ENCODE assay signal across 19 mouse cellular contexts in genomic region chr4:150144242-150144641, GRCm38 (mm10). TPM values are rescaled to one million over a fixed set of nuclear protein-coding genes. Genes with fewer than 3 reads are reported as not detected.
DNase-seq lines count a peak whose midpoint lies in the region; ATAC-seq and TF ChIP-seq lines count a peak whose summit lies in the region.
"Had no signal": no experiment of that assay in that cellular context is flagged by ENCODE, and none has a peak within 500 bp of the region (broad histone marks: within the 10 kb centered on the region; RNA-seq: fewer than 3 reads in every experiment).

No protein-coding gene starts in this region.

- no peak for DNase-seq in lung, adult 2 months
- peak; percentile 93 for DNase-seq in R1 (ENCODE audit: low read depth, low spot score)
- no peak for DNase-seq in ovary, postnatal 14 days (ENCODE audit: low spot score)
- DNase-seq in thymus, postnatal 14 days: no peak
- DNase-seq: adrenal gland, adult 8-10 months; cerebellum, adult 8-10 months; kidney, adult 2 months; thymus, adult 18-20 months had no signal

- H3K4me1 ChIP-seq in lung, embryonic 15.5 days: no peaks in the 10 kb centered on the region
- H3K4me1 ChIP-seq in lung, adult 2 months (ENCODE audit: control insufficient read depth, insufficient read depth, low read length): no peaks in the 10 kb centered on the region
- H3K4me1 ChIP-seq in intestine, postnatal 0 days (replicated peaks; ENCODE audit: control insufficient read depth, insufficient read depth, low read length): no peaks in the 10 kb centered on the region
- no peaks in the 10 kb centered on the region for H3K4me1 ChIP-seq in stomach, embryonic 15.5 days
- no peaks in the 10 kb centered on the region for H3K4me1 ChIP-seq in kidney, embryonic 14.5 days (ENCODE audit: control insufficient read depth, insufficient read depth, low read length)
- H3K4me1 ChIP-seq: midbrain, embryonic 15.5 days had no signal

- no peak for ATAC-seq in lung, embryonic 15.5 days (ENCODE audit: borderline replicate concordance, extremely low read depth, low FRiP score, low TSS enrichment)
- peak; percentile 64 for ATAC-seq in intestine, postnatal 0 days
- ATAC-seq in stomach, embryonic 15.5 days (ENCODE audit: insufficient read depth, low FRiP score, low read depth): peak; percentile 48; the same call in 1 of the 2 replicates
- ATAC-seq in kidney, embryonic 14.5 days (ENCODE audit: low FRiP score, low TSS enrichment): no peak
- ATAC-seq: midbrain, embryonic 15.5 days; Patski had no signal

- H3K27ac ChIP-seq in lung, embryonic 15.5 days: no peak overlapping the region
- no peak overlapping the region for H3K27ac ChIP-seq in intestine, postnatal 0 days (ENCODE audit: low read depth, low read length)
- no peak overlapping the region for H3K27ac ChIP-seq in stomach, embryonic 15.5 days
- no peak overlapping the region for H3K27ac ChIP-seq in kidney, embryonic 14.5 days (ENCODE audit: low read depth, low read length)
- H3K27ac ChIP-seq: hindbrain, embryonic 14.5 days; left cerebral cortex, adult 2 months; midbrain, embryonic 15.5 days had no signal

- WGBS in lung, embryonic 15.5 days: 20% methylated on average over 12 of the region's 12 CpGs
- WGBS in lung, adult 2 months: 32% methylated on average over 12 of the region's 12 CpGs
- WGBS in intestine, postnatal 0 days: 27% methylated on average over 12 of the region's 12 CpGs
- 26% methylated on average over 12 of the region's 12 CpGs for WGBS in stomach, embryonic 15.5 days
- 22% methylated on average over 12 of the region's 12 CpGs for WGBS in kidney, embryonic 14.5 days

- H3K36me3 ChIP-seq in lung, embryonic 15.5 days: no peaks in the 10 kb centered on the region
- no peaks in the 10 kb centered on the region for H3K36me3 ChIP-seq in intestine, postnatal 0 days (ENCODE audit: control insufficient read depth, insufficient read depth)
- no peaks in the 10 kb centered on the region for H3K36me3 ChIP-seq in stomach, embryonic 15.5 days
- no peaks in the 10 kb centered on the region for H3K36me3 ChIP-seq in kidney, embryonic 14.5 days (ENCODE audit: control insufficient read depth, insufficient read depth, low read length)
- H3K36me3 ChIP-seq: midbrain, embryonic 15.5 days had no signal

- no peaks in the 10 kb centered on the region for H3K27me3 ChIP-seq in lung, embryonic 15.5 days
- no peaks in the 10 kb centered on the region for H3K27me3 ChIP-seq in intestine, postnatal 0 days (replicated peaks; ENCODE audit: control insufficient read depth, insufficient read depth, low read length)
- H3K27me3 ChIP-seq in stomach, embryonic 15.5 days (replicated peaks): no peaks in the 10 kb centered on the region
- H3K27me3 ChIP-seq in kidney, embryonic 14.5 days (ENCODE audit: control insufficient read depth, insufficient read depth, low read length): no peaks in the 10 kb centered on the region
- H3K27me3 ChIP-seq: midbrain, embryonic 15.5 days; Patski had no signal

- H3K4me3 ChIP-seq in lung, embryonic 15.5 days: no peak overlapping the region
- H3K4me3 ChIP-seq in lung, adult 2 months (replicated peaks; ENCODE audit: extremely low read depth, low read depth, low read length): no peak overlapping the region
- H3K4me3 ChIP-seq in intestine, postnatal 0 days (ENCODE audit: low read depth, low read length): no peak overlapping the region
- H3K4me3 ChIP-seq in stomach, embryonic 15.5 days (replicated peaks): no peak overlapping the region
- no peak overlapping the region for H3K4me3 ChIP-seq in kidney, embryonic 14.5 days (ENCODE audit: low read length)
- H3K4me3 ChIP-seq: left cerebral cortex, adult 2 months; midbrain, embryonic 15.5 days had no signal

- 0 out of 2 replicates have a peak overlapping the region, but pooled peaks have one; percentile 11 for H3K4me2 ChIP-seq in lung, embryonic 15.5 days
- 0 out of 2 replicates have a peak overlapping the region, but pooled peaks have one; percentile 24 for H3K4me2 ChIP-seq in intestine, postnatal 0 days (replicated peaks; ENCODE audit: low read depth)
- H3K4me2 ChIP-seq in stomach, embryonic 15.5 days: peak overlapping the region; percentile 22; the same call in 1 of the 2 replicates
- H3K4me2 ChIP-seq in kidney, embryonic 14.5 days (replicated peaks; ENCODE audit: low read depth, low read length): no peak overlapping the region
- H3K4me2 ChIP-seq: hindbrain, embryonic 14.5 days; midbrain, embryonic 15.5 days had no signal

- TF ChIP-seq CTCF in lung, adult 2 months (IDR thresholded peaks at IDR 0.05; ENCODE audit: insufficient read depth, low read length): no peak
- TF ChIP-seq CTCF in intestine, postnatal 0 days (IDR thresholded peaks at IDR 0.05; ENCODE audit: low read depth): no peak

- no peak overlapping the region for H3K9ac ChIP-seq in lung, embryonic 15.5 days
- no peak overlapping the region for H3K9ac ChIP-seq in intestine, postnatal 0 days (ENCODE audit: low read depth, low read length)
- no peak overlapping the region for H3K9ac ChIP-seq in stomach, embryonic 15.5 days
- H3K9ac ChIP-seq in kidney, embryonic 14.5 days (ENCODE audit: low read depth, low read length): no peak overlapping the region
- H3K9ac ChIP-seq: hindbrain, embryonic 14.5 days; midbrain, embryonic 15.5 days had no signal

- TF ChIP-seq POLR2A in lung, adult 2 months (IDR thresholded peaks at IDR 0.05; ENCODE audit: borderline replicate concordance, extremely low read depth, low read depth, low read length): no peak

- H3K9me3 ChIP-seq in lung, embryonic 15.5 days: no peaks in the 10 kb centered on the region; the same call in 1 of the 2 replicates
- H3K9me3 ChIP-seq in intestine, postnatal 0 days (ENCODE audit: control insufficient read depth): no peaks in the 10 kb centered on the region
- H3K9me3 ChIP-seq in stomach, embryonic 15.5 days: no peaks in the 10 kb centered on the region
- H3K9me3 ChIP-seq in kidney, embryonic 14.5 days (ENCODE audit: control insufficient read depth, low read length): no peaks in the 10 kb centered on the region
- H3K9me3 ChIP-seq: midbrain, embryonic 15.5 days had no signal

RNA-seq across cellular contexts. Expression of gene Slc2a7, which starts 4.5 kb away (rescaled TPM):
- not detected in 2 replicates for polyA plus RNA-seq in lung, embryonic 15.5 days (2015; fragmentation: Nextera tagmentation; extraction: Ambion mirVana)
- not detected in 2 replicates for polyA plus RNA-seq in lung, adult 2 months (2012; rRNA removed)
- 7.0 and 8.2 TPM in 2 replicates for polyA plus RNA-seq in intestine, postnatal 0 days (2015; fragmentation: Nextera tagmentation; extraction: Ambion mirVana)
- polyA plus RNA-seq in stomach, embryonic 15.5 days (2015; fragmentation: Nextera tagmentation; extraction: Ambion mirVana): 0.08 and 0.15 TPM in 2 replicates
- not detected in 2 replicates for polyA plus RNA-seq in kidney, embryonic 14.5 days (2014; fragmentation: Nextera tagmentation; extraction: Ambion mirVana)
- polyA plus RNA-seq: heart, embryonic 16.5 days; hindbrain, embryonic 14.5 days; midbrain, embryonic 15.5 days; neural tube, embryonic 11.5 days; Patski had no signal

RNA-seq across cellular contexts. Expression of gene Slc2a5, which starts 25.2 kb away (rescaled TPM):
- polyA plus RNA-seq in lung, embryonic 15.5 days (2015; fragmentation: Nextera tagmentation; extraction: Ambion mirVana): 0.54 and 0.65 TPM in 2 replicates
- polyA plus RNA-seq in lung, adult 2 months (2012; rRNA removed): 0.66 and 4.5 TPM in 2 replicates
- 23.8 and 26.9 TPM in 2 replicates for polyA plus RNA-seq in intestine, postnatal 0 days (2015; fragmentation: Nextera tagmentation; extraction: Ambion mirVana)
- 1.6 and 2.4 TPM in 2 replicates for polyA plus RNA-seq in stomach, embryonic 15.5 days (2015; fragmentation: Nextera tagmentation; extraction: Ambion mirVana)
- 0.91 and 2.2 TPM in 2 replicates for polyA plus RNA-seq in kidney, embryonic 14.5 days (2014; fragmentation: Nextera tagmentation; extraction: Ambion mirVana)
- polyA plus RNA-seq: Patski had no signal

RNA-seq across cellular contexts. Expression of gene Car6, which starts 56.9 kb away (rescaled TPM):
- not detected in 2 replicates for polyA plus RNA-seq in lung, embryonic 15.5 days (2015; fragmentation: Nextera tagmentation; extraction: Ambion mirVana)
- polyA plus RNA-seq in lung, adult 2 months (2012; rRNA removed): 0.11 TPM in 1 of 2 replicates, not detected in the other
- not detected in 2 replicates for polyA plus RNA-seq in intestine, postnatal 0 days (2015; fragmentation: Nextera tagmentation; extraction: Ambion mirVana)
- not detected in 2 replicates for polyA plus RNA-seq in stomach, embryonic 15.5 days (2015; fragmentation: Nextera tagmentation; extraction: Ambion mirVana)
- not detected in 2 replicates for polyA plus RNA-seq in kidney, embryonic 14.5 days (2014; fragmentation: Nextera tagmentation; extraction: Ambion mirVana)
- polyA plus RNA-seq: heart, embryonic 16.5 days; hindbrain, embryonic 14.5 days; kidney, adult 2 months; liver, embryonic 16.5 days; midbrain, embryonic 15.5 days; neural tube, embryonic 11.5 days; Patski had no signal

RNA-seq across cellular contexts. Expression of gene Gpr157, which starts 57.1 kb away (rescaled TPM):
- polyA plus RNA-seq in lung, embryonic 15.5 days (2015; fragmentation: Nextera tagmentation; extraction: Ambion mirVana): 2.0 and 2.2 TPM in 2 replicates
- 3.8 and 5.0 TPM in 2 replicates for polyA plus RNA-seq in lung, adult 2 months (2012; rRNA removed)
- 2.5 and 3.2 TPM in 2 replicates for polyA plus RNA-seq in intestine, postnatal 0 days (2015; fragmentation: Nextera tagmentation; extraction: Ambion mirVana)
- 1.2 and 1.3 TPM in 2 replicates for polyA plus RNA-seq in stomach, embryonic 15.5 days (2015; fragmentation: Nextera tagmentation; extraction: Ambion mirVana)
- 0.20 and 0.24 TPM in 2 replicates for polyA plus RNA-seq in kidney, embryonic 14.5 days (2014; fragmentation: Nextera tagmentation; extraction: Ambion mirVana)

Comparison
In these comparisons a context has a peak if more than half of its experiments do, and no peak if none do; other contexts are left out.
1. ATAC-seq: peak in intestine, postnatal 0 days (single experiment) and stomach, embryonic 15.5 days (single experiment); none in lung, embryonic 15.5 days (single experiment) and kidney, embryonic 14.5 days (single experiment).